ENCODE assay signal across 16 mouse cellular contexts in genomic region chr5:136215958-136216357, GRCm38 (mm10). TPM values are rescaled to one million over a fixed set of nuclear protein-coding genes. Genes with fewer than 3 reads are reported as not detected.
DNase-seq lines count a peak whose midpoint lies in the region; ATAC-seq and TF ChIP-seq lines count a peak whose summit lies in the region.
"Had no signal": no experiment of that assay in that cellular context is flagged by ENCODE, and none has a peak within 500 bp of the region (broad histone marks: within the 10 kb centered on the region; RNA-seq: fewer than 3 reads in every experiment).

No protein-coding gene starts in this region.

- ATAC-seq in megakaryocyte progenitor cell, adult 5-6 weeks (replicated peaks; ENCODE audit: poor library complexity): 0 out of 2 replicates have a peak, but pooled peaks have one; percentile 13
- ATAC-seq: forebrain, postnatal 0 days; intestine, postnatal 0 days had no signal

- intact Hi-C loops in heart, postnatal 14 days (cut with DNase I): no loop called here

- 30% methylated on average over 5 of the region's 5 CpGs for WGBS in bone marrow, adult 2 months

- peak overlapping the region; percentile 72 for H3K27ac ChIP-seq in bone marrow, adult 2 months (ENCODE audit: control insufficient read depth, insufficient read depth, low read depth, low read length, poor library complexity)
- H3K27ac ChIP-seq: hindbrain, embryonic 12.5 days; limb, embryonic 12.5 days; midbrain, embryonic 10.5 days had no signal

- TF ChIP-seq POLR2A in bone marrow, adult 2 months (IDR thresholded peaks at IDR 0.05; ENCODE audit: borderline replicate concordance, control insufficient read depth, low read depth, low read length): no peak

- no peak overlapping the region for H3K4me3 ChIP-seq in bone marrow, adult 2 months (replicated peaks; ENCODE audit: control insufficient read depth, low read depth, low read length)
- H3K4me3 ChIP-seq: hindbrain, embryonic 12.5 days; limb, embryonic 12.5 days; liver, embryonic 15.5 days; midbrain, embryonic 10.5 days had no signal

- H3K4me1 ChIP-seq in bone marrow, adult 2 months (ENCODE audit: control insufficient read depth, insufficient read depth, low read length): peaks cover 14% of the 10 kb centered on the region
- H3K4me1 ChIP-seq: hindbrain, embryonic 12.5 days; limb, embryonic 12.5 days; liver, embryonic 15.5 days; midbrain, embryonic 10.5 days had no signal

- no peak for TF ChIP-seq CTCF in bone marrow, adult 2 months (IDR thresholded peaks at IDR 0.05; ENCODE audit: control insufficient read depth, insufficient read depth, low read length)

- peak; percentile 27 for DNase-seq in kidney, postnatal 14 days
- DNase-seq in kidney, adult 8-10 months: no peak
- DNase-seq in right cerebral cortex, postnatal 14 days: peak; percentile 32
- no peak for DNase-seq in right cerebral cortex, postnatal 4 days
- no peak for DNase-seq in heart, postnatal 14 days
- DNase-seq: cerebellum, adult 2 months; forebrain, postnatal 0 days; gastrocnemius, postnatal 14 days; right cerebral cortex, adult 18-20 months had no signal

RNA-seq across cellular contexts. Expression of gene Prkrip1, which starts 17.2 kb away (rescaled TPM):
- 40.9 and 47.7 TPM in 2 replicates for polyA plus RNA-seq in bone marrow, adult 2 months (2011; ENCODE audit: insufficient read depth, insufficient read length, low replicate concordance, missing spikeins)
- 21.0 and 26.5 TPM in 2 replicates for total RNA-seq in megakaryocyte progenitor cell, adult 5-6 weeks (2015)
- 51.5 and 78.2 TPM in 2 replicates for total RNA-seq in megakaryocyte progenitor cell, adult 5-6 weeks (2017)
- 10 to 100 TPM; 20.3 to 21.7 TPM for total RNA-seq in heart, postnatal 14 days (2021)

RNA-seq across cellular contexts. Expression of gene Sh2b2, which starts 30.4 kb away (rescaled TPM):
- 5.1 and 6.3 TPM in 2 replicates for polyA plus RNA-seq in bone marrow, adult 2 months (2011; ENCODE audit: insufficient read depth, insufficient read length, low replicate concordance, missing spikeins)
- 27.8 and 33.0 TPM in 2 replicates for total RNA-seq in megakaryocyte progenitor cell, adult 5-6 weeks (2015)
- total RNA-seq in megakaryocyte progenitor cell, adult 5-6 weeks (2017): 12.1 TPM in 2 replicates
- 1 to 10 TPM; 1.6 TPM for total RNA-seq in heart, postnatal 14 days (2021)

RNA-seq across cellular contexts. Expression of gene Orai2, which starts 45.4 kb away (rescaled TPM):
- polyA plus RNA-seq in bone marrow, adult 2 months (2011; ENCODE audit: insufficient read depth, insufficient read length, low replicate concordance, missing spikeins): 13.1 and 33.3 TPM in 2 replicates
- total RNA-seq in megakaryocyte progenitor cell, adult 5-6 weeks (2015): 16.4 and 16.7 TPM in 2 replicates
- total RNA-seq in megakaryocyte progenitor cell, adult 5-6 weeks (2017): 21.2 and 26.9 TPM in 2 replicates
- total RNA-seq in heart, postnatal 14 days (2021): 1 to 10 TPM; 2.3 to 3.4 TPM

Comparison
In these comparisons a context has a peak if more than half of its experiments do, and no peak if none do; other contexts are left out.
1. DNase-seq: peak in kidney, postnatal 14 days (single experiment) and right cerebral cortex, postnatal 14 days (single experiment); none in kidney, adult 8-10 months (0 of 2), right cerebral cortex, postnatal 4 days (single experiment) and heart, postnatal 14 days (0 of 2).
2. RNA of gene Sh2b2, which starts 30.4 kb away (total RNA-seq): 12.1 to 33.0 TPM in megakaryocyte progenitor cell, adult 5-6 weeks; 1.6 TPM in heart, postnatal 14 days; every median in the first group is over 4 times any median in the second.